Mouse (Mus musculus) intestine, embryonic 14.5 days (tissue): ENCODE data around the gene Uevld. TPM values are rescaled to one million over a fixed set of nuclear protein-coding genes. Genes with fewer than 3 reads are reported as not detected.

Source experiments
- ATAC-seq: fragments of 200-750 bp; cut with Nextera tagmentation; replicated peaks from 2 replicates; pipeline ENCODE4 v1.8.0; 2017; ENCODE audit warnings: low read depth, moderate number of reproducible peaks, moderate TSS enrichment, moderate library complexity; ENCODE audit not compliant: low FRiP score, low TSS enrichment
- DNase-seq: peaks from one replicate; pipeline ENCODE4 v3.0.0-alpha.2; 2018; ENCODE audit warnings: low spot score
- H3K27ac ChIP-seq: fragments of 300-500 bp; sonication (generic); 2 replicates; pipeline ENCODE4 v1.5.1; 2014; ENCODE audit warnings: low read depth, mild to moderate bottlenecking, control low read depth
- H3K27me3 ChIP-seq: fragments of 300-500 bp; sonication (generic); replicated peaks from 2 replicates; pipeline ENCODE4 v1.6.1; 2014; ENCODE audit warnings: low read length, control low read depth; ENCODE audit not compliant: control insufficient read depth, insufficient read depth
- H3K36me3 ChIP-seq: fragments of 300-500 bp; sonication (generic); 2 replicates; pipeline ENCODE4 v1.6.1; 2014; ENCODE audit warnings: low read length, control low read depth; ENCODE audit not compliant: control insufficient read depth, insufficient read depth
- H3K4me1 ChIP-seq: fragments of 300-500 bp; sonication (generic); replicated peaks from 2 replicates; pipeline ENCODE4 v1.6.1; 2014; ENCODE audit warnings: low read length, control low read depth, mixed read lengths; ENCODE audit not compliant: control insufficient read depth, insufficient read depth
- H3K4me2 ChIP-seq: fragments of 300-500 bp; sonication (generic); 2 replicates; pipeline ENCODE4 v1.6.1; 2014; ENCODE audit warnings: low read length
- H3K4me3 ChIP-seq: fragments of 300-500 bp; sonication (generic); 2 replicates; pipeline ENCODE4 v1.5.1; 2014; ENCODE audit warnings: low read depth, low read length, control low read depth, mixed read lengths
- H3K9ac ChIP-seq: fragments of 300-500 bp; sonication (generic); 2 replicates; pipeline ENCODE4 v1.6.1; 2014; ENCODE audit warnings: mild to moderate bottlenecking, low read length
- H3K9me3 ChIP-seq: fragments of 300-500 bp; sonication (generic); 2 replicates; pipeline ENCODE4 v1.6.1; 2016; ENCODE audit warnings: low read length, control low read depth; ENCODE audit not compliant: control insufficient read depth
- WGBS: fragments of 180-500 bp; shearing (Covaris S2); extraction: QIAGEN DNeasy Blood & Tissue Kit; methylation state at CpG from one replicate; pipeline ENCODE4 v1.1.7; 2014; 5-methylcytosine and 5-hydroxymethylcytosine counted together
- polyA plus RNA-seq: library from polyadenylated mRNA; unstranded; fragments of >200 nt; fragmentation: Nextera tagmentation; extraction: Ambion mirVana; gene quantifications from 2 replicates; pipeline ENCODE4 v1.2.1, GENCODE M21; 2014

Uevld gene
- polyA plus RNA-seq, 1 experiment from 2014 or later, result 11.4 TPM

GRCm38 (mm10) chr7:46962132-46962531 lies 3.8 kb upstream of the Uevld start:
- H3K36me3 ChIP-seq, result no peaks in the 10 kb centered on the region
- no peaks in the 10 kb centered on the region for H3K27me3 ChIP-seq
- H3K27ac ChIP-seq, result no peak overlapping the region
- ATAC-seq, result no peak
- H3K4me3 ChIP-seq, result no peak overlapping the region
- no peaks in the 10 kb centered on the region for H3K9me3 ChIP-seq
- peak; percentile 28 for DNase-seq
- H3K4me1 ChIP-seq, result peaks cover 6% of the 10 kb centered on the region; the same call in 1 of the 2 replicates
- no peak overlapping the region for H3K4me2 ChIP-seq
- H3K9ac ChIP-seq, result no peak overlapping the region

DNA sequence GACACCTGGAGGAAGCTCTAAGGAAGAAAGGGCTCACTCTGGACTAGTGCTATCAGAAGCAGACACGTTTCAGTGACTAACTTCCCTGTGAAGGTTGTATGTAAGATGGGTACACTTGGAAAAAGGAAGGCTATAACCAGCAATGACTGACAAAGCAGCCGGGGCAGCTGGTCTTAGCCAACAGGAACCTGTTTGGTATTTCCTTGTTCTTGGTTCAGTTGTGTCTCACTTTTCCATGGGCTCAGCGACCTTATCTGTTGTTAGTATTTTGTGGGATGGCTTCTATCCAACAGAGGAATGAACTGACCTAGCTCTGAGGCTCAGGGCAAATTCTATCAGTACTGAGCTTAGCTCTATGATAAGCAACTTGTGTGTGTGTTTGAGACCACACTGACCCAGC lies 2.7 kb upstream of the Uevld start:
- ATAC-seq (no peak), DNase-seq (peak; percentile 29)
- WGBS, result 56% methylated on average over 3 of the region's 3 CpGs
- H3K4me1 ChIP-seq, result peaks cover 8% of the 10 kb centered on the region; the same call in 1 of the 2 replicates
- no peak overlapping the region for H3K9ac ChIP-seq
- H3K27me3 ChIP-seq, result no peaks in the 10 kb centered on the region
- H3K4me3 ChIP-seq, result no peak overlapping the region
- no peaks in the 10 kb centered on the region for H3K9me3 ChIP-seq
- H3K27ac ChIP-seq, result no peak overlapping the region
- no peak overlapping the region for H3K4me2 ChIP-seq
- H3K36me3 ChIP-seq, result no peaks in the 10 kb centered on the region

DNA sequence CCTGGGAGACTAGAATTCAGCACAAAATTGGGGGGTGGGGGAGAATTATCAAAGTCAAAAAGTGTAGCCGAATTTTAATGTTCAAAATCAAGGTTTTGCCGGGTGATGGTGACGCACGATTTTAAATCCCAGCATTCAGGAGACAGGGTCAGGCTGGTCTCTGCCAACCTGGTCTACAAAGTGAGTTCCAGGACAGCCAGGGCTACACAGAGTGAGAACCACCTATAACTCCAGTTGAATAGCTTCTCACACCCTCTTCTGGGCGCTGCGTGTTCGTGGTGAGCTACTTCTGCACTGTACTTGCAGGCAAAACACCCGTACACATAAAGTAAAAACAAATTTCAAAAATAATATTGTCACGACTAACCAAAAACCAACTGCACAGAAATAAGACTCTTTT lies 526 bp upstream of the Uevld start:
- 19% methylated on average over 9 of the region's 9 CpGs for WGBS

DNA sequence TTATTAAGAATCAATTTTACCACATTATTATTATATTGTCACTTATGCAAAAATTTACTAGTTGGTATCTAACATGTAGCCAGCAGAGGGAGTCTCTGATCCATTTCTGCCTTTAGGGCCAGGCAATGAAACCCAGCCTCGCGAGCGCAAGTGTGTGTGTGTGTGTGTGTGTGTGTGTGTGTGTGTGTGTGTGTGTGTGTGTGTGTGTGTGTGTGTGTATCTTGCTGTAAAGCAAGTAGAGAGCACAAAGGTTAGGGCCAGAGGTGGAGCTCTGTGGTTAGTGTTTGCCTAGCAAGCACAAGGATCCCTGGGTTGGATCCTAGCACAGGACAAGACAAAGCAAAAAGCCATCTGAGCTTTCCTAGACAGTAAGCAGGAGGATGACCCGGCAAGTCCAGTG lies 22.5 kb downstream of the Uevld start:
- DNase-seq, result no peak
- ATAC-seq, result peak; percentile 47; the same call in 1 of the 2 replicates
- H3K36me3 ChIP-seq, result peaks cover 68% of the 10 kb centered on the region
- no peak overlapping the region for H3K27ac ChIP-seq
- H3K4me2 ChIP-seq, result no peak overlapping the region
- H3K4me3 ChIP-seq, result no peak overlapping the region
- no peaks in the 10 kb centered on the region for H3K27me3 ChIP-seq
- H3K9me3 ChIP-seq, result no peaks in the 10 kb centered on the region
- no peaks in the 10 kb centered on the region for H3K4me1 ChIP-seq
- no peak overlapping the region for H3K9ac ChIP-seq
- 52% methylated on average over 4 of the region's 4 CpGs for WGBS

More for the DNA sequence above, 526 bp upstream of the Uevld start:
- Histone ChIP-seq H3K27me3 (no peaks in the 10 kb centered on the region), H3K36me3 (peaks cover 15% of the 10 kb centered on the region), H3K4me2 (peak overlapping the region; percentile 53), H3K9me3 (no peaks in the 10 kb centered on the region), H3K4me3 (peak overlapping the region; percentile 75), H3K9ac (peak overlapping the region; percentile 68; the same call in 1 of the 2 replicates), H3K27ac (no peak overlapping the region), H3K4me1 (peaks cover 8% of the 10 kb centered on the region; the same call in 1 of the 2 replicates)
- ATAC-seq, result 0 out of 2 replicates have a peak, but pooled peaks have one; percentile 37
- DNase-seq, result no peak

DNA sequence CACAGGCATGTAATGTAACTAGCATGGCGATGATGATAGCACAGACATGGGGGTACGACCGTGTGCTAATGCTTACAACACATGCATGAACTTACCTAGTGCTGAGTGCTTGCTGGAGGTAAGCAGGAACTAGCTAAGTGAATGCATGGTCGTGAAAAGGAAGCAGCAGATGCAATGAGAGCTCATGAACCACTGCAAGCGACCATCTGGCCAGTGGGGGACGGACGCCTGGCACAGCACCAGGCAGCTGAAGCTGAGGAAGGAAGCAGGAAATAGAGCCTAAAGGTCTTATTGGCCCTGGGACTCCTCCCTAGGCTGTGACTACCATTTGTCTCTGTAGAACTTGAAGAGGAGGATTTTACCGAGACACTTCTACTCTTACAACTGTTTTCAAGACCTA lies 23.5 kb downstream of the Uevld start:
- ATAC-seq, result no peak
- H3K9me3 ChIP-seq, result no peaks in the 10 kb centered on the region
- no peak overlapping the region for H3K27ac ChIP-seq
- peaks cover 67% of the 10 kb centered on the region for H3K36me3 ChIP-seq
- DNase-seq, result no peak
- H3K4me1 ChIP-seq, result no peaks in the 10 kb centered on the region
- H3K4me2 ChIP-seq, result no peak overlapping the region
- no peaks in the 10 kb centered on the region for H3K27me3 ChIP-seq
- no peak overlapping the region for H3K9ac ChIP-seq
- H3K4me3 ChIP-seq, result no peak overlapping the region
- 79% methylated on average over 8 of the region's 8 CpGs for WGBS

- DNase-seq, result no peak
- Histone ChIP-seq H3K9me3 (no peaks in the 10 kb centered on the region), H3K9ac (no peak overlapping the region), H3K27ac (no peak overlapping the region), H3K4me1 (no peaks in the 10 kb centered on the region), H3K4me3 (no peak overlapping the region), H3K36me3 (peaks cover 60% of the 10 kb centered on the region), H3K4me2 (no peak overlapping the region), H3K27me3 (no peaks in the 10 kb centered on the region)
- 95% methylated on average over 3 of the region's 3 CpGs for WGBS
- ATAC-seq, result no peak
These were observed 27.0 kb downstream of the Uevld start for GRCm38 (mm10) chr7:46931370-46931769.

GRCm38 (mm10) chr7:46928291-46928690 lies 30.0 kb downstream of the Uevld start:
- 95% methylated on average over 5 of the region's 5 CpGs for WGBS
- no peak overlapping the region for H3K4me3 ChIP-seq

DNA sequence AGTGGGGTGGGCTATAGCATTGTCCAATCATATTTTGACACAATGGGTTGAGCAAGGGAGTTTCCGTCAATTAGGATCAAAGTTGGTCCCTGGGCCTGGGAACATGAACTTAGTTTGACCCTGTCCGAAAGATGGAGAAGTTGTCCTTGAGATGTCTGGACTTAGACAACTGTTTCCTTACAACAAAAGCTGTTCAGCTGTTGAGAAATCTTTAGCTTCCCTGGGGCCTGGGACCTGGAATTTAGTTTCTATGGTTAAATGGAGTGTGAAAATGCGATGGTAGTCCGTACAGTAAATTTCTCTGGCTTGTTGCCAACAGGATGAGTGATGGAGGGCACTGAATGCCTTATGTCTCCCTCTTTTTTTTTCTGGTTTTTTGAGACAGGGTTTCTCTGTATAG lies 36.3 kb downstream of the Uevld start:
- 70% methylated on average over 4 of the region's 4 CpGs for WGBS
- Histone ChIP-seq H3K4me3 (no peak overlapping the region), H3K4me1 (peaks cover 15% of the 10 kb centered on the region), H3K36me3 (peaks cover 14% of the 10 kb centered on the region), H3K9me3 (no peaks in the 10 kb centered on the region), H3K4me2 (no peak overlapping the region), H3K9ac (no peak overlapping the region), H3K27ac (no peak overlapping the region), H3K27me3 (no peaks in the 10 kb centered on the region)
- ATAC-seq, result no peak
- DNase-seq, result no peak

More at GRCm38 (mm10) chr7:46928291-46928690, 30.0 kb downstream of the Uevld start:
- Histone ChIP-seq H3K4me2 (no peak overlapping the region), H3K9ac (no peak overlapping the region), H3K9me3 (no peaks in the 10 kb centered on the region), H3K36me3 (peaks cover 40% of the 10 kb centered on the region), H3K27me3 (no peaks in the 10 kb centered on the region), H3K4me1 (no peaks in the 10 kb centered on the region), H3K27ac (no peak overlapping the region)
- no peak for DNase-seq
- ATAC-seq, result no peak

- under 1% methylated on average over 69 of the region's 75 CpGs for WGBS
- peak within 1 kb of the TSS; percentile 90 for H3K9ac ChIP-seq
These were observed 38.7 kb downstream of the Uevld start, which contains the start of gene Tsg101 for GRCm38 (mm10) chr7:46919551-46920176. Gene Tsg101, minus strand, starts transcription at chr7:46919969.

More at GRCm38 (mm10) chr7:46919551-46920176, 38.7 kb downstream of the Uevld start, which contains the start of gene Tsg101:
- Histone ChIP-seq H3K4me3 (peak within 1 kb of the TSS; percentile 91), H3K36me3 (peaks cover 14% of the 10 kb centered on the region), H3K27ac (peak within 1 kb of the TSS; percentile 96), H3K9me3 (no peaks in the 10 kb centered on the region), H3K4me1 (peaks cover 15% of the 10 kb centered on the region), H3K27me3 (no peaks in the 10 kb centered on the region), H3K4me2 (peak within 1 kb of the TSS; percentile 59)
- peak; percentile 93 for DNase-seq
- peak; percentile 94 for ATAC-seq
